Mouse (Mus musculus) heart, embryonic 12.5 days (tissue): Measurements from ENCODE around the gene Zcchc14. TPM values are rescaled to one million over a fixed set of nuclear protein-coding genes. Genes with fewer than 3 reads are reported as not detected.

Experiments
- ATAC-seq: fragments of 200-750 bp; cut with Nextera tagmentation; 2 replicates; pipeline ENCODE4 v1.8.0; 2017; ENCODE audit warnings: moderate TSS enrichment, moderate library complexity; ENCODE audit not compliant: insufficient number of reproducible peaks, low FRiP score
- H3K27ac ChIP-seq: fragments of 300-500 bp; sonication (generic); 2 replicates; pipeline ENCODE4 v1.5.1; 2016; ENCODE audit warnings: mild to moderate bottlenecking, moderate library complexity; ENCODE audit not compliant: poor library complexity, severe bottlenecking
- H3K27me3 ChIP-seq: fragments of 300-500 bp; sonication (generic); replicated peaks from 2 replicates; pipeline ENCODE4 v1.6.1; 2016; ENCODE audit warnings: mild to moderate bottlenecking, moderate library complexity
- H3K36me3 ChIP-seq: fragments of 300-500 bp; sonication (generic); 2 replicates; pipeline ENCODE4 v1.6.1; 2016; ENCODE audit warnings: mild to moderate bottlenecking, moderate library complexity
- H3K4me1 ChIP-seq: fragments of 300-500 bp; sonication (generic); replicated peaks from 2 replicates; pipeline ENCODE4 v1.6.1; 2016; ENCODE audit warnings: mild to moderate bottlenecking
- H3K4me2 ChIP-seq: fragments of 300-500 bp; sonication (generic); 2 replicates; pipeline ENCODE4 v1.6.1; 2016; ENCODE audit warnings: mild to moderate bottlenecking, moderate library complexity
- H3K4me3 ChIP-seq: fragments of 300-500 bp; sonication (generic); 2 replicates; pipeline ENCODE4 v1.5.1; 2016; ENCODE audit warnings: mild to moderate bottlenecking
- H3K9ac ChIP-seq: fragments of 300-500 bp; sonication (generic); 2 replicates; pipeline ENCODE4 v1.6.1; 2016; ENCODE audit warnings: mild to moderate bottlenecking, moderate library complexity
- H3K9me3 ChIP-seq: fragments of 300-500 bp; sonication (generic); replicated peaks from 2 replicates; pipeline ENCODE4 v1.6.1; 2016; ENCODE audit warnings: mild to moderate bottlenecking, moderate library complexity
- WGBS: fragments of 180-500 bp; shearing (Covaris S2); methylation state at CpG from one replicate; pipeline ENCODE4 v1.1.7; 2016; 5-methylcytosine and 5-hydroxymethylcytosine counted together
- polyA plus RNA-seq: library from polyadenylated mRNA; unstranded; fragments of >200 nt; fragmentation: Nextera tagmentation; extraction: Ambion mirVana; gene quantifications from 2 replicates; pipeline ENCODE4 v1.2.1, GENCODE M21; 2016

Gene Zcchc14
- polyA plus RNA-seq, 1 experiment from 2014 or later: 9.2 TPM

DNA sequence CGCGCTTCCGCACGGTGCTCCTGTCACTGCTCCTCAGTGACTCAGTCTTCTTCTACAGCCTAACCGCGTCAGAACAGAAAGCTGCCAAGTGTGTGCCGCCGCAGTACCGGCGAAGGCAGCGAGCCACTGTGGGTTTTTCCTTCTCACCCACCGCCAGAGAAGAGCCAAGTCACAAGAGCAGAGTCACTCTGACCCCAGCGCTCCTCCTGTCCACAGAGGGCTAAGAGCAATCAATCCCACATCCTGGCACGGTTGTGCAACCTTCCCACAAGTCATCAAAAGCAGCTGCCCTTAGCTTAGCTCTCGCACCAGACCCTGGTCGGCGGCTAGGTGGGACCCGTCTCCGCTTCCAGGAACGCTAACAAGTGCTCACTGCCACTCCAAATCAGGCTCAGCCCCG is 82.4 kb downstream of the Zcchc14 start:
- peak overlapping the region; percentile 8; the same call in 1 of the 2 replicates for H3K4me3 ChIP-seq
- no peak for ATAC-seq
- no peaks in the 10 kb centered on the region for H3K9me3 ChIP-seq
- no peak overlapping the region for H3K9ac ChIP-seq
- peaks cover 29% of the 10 kb centered on the region for H3K4me1 ChIP-seq
- H3K27me3 ChIP-seq: no peaks in the 10 kb centered on the region
- WGBS: 77% methylated on average over 21 of the region's 21 CpGs
- H3K36me3 ChIP-seq: 0 out of 2 replicates have a peak, but pooled peaks cover under 1% of the 10 kb centered on the region
- peak overlapping the region; percentile 31; the same call in 1 of the 2 replicates for H3K4me2 ChIP-seq
- no peak overlapping the region for H3K27ac ChIP-seq

DNA sequence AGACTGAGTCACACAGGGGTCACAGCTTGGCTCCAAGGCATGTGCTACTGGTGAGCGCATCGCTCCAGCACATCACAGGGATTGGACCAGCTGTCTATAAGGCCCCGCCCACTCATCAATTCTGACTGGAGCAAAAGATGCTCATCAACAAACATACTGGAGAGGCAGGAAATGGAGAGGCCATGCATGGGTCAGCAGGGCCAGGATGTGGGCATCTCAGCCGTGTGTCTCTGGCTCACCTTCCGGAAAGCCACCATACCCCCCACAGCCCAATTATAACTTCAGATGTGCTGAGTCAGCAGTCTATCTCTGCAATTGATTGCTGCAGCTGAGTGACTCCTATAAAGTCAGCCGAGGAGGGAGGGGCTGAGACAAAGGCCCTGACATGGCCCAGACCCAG is 84.4 kb downstream of the Zcchc14 start:
- no peak for ATAC-seq
- Histone ChIP-seq H3K4me3 (no peak overlapping the region), H3K4me2 (no peak overlapping the region), H3K36me3 (0 out of 2 replicates have a peak, but pooled peaks cover 9% of the 10 kb centered on the region), H3K9me3 (no peaks in the 10 kb centered on the region), H3K9ac (no peak overlapping the region), H3K27ac (no peak overlapping the region), H3K27me3 (no peaks in the 10 kb centered on the region), H3K4me1 (peaks cover 24% of the 10 kb centered on the region)
- WGBS: 83% methylated on average over 6 of the region's 6 CpGs

DNA sequence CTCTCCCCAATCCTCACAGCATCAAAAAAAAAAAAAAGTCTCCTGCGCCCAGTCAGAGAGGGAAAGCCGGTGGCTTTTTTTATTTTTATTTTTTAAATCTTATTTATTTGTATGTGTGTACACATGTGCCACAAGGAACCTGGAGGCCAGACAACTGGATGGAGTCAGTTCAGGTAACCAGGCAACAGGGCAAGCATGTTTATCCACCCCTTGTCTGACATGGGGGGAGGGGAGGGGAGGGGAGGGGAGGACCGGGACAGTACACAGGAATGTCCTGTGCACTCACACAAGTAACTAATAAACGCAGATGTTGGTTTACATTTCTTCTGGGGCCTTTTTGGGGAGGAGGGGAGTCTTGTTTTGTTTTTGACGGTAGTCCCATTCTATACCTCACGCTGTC is 89.0 kb downstream of the Zcchc14 start:
- no peak for ATAC-seq
- Histone ChIP-seq H3K4me1 (peaks cover 24% of the 10 kb centered on the region), H3K4me3 (no peak overlapping the region), H3K27me3 (no peaks in the 10 kb centered on the region), H3K4me2 (no peak overlapping the region), H3K36me3 (peaks cover 23% of the 10 kb centered on the region), H3K9ac (no peak overlapping the region), H3K9me3 (no peaks in the 10 kb centered on the region), H3K27ac (no peak overlapping the region)
- 80% methylated on average over 6 of the region's 6 CpGs for WGBS

DNA sequence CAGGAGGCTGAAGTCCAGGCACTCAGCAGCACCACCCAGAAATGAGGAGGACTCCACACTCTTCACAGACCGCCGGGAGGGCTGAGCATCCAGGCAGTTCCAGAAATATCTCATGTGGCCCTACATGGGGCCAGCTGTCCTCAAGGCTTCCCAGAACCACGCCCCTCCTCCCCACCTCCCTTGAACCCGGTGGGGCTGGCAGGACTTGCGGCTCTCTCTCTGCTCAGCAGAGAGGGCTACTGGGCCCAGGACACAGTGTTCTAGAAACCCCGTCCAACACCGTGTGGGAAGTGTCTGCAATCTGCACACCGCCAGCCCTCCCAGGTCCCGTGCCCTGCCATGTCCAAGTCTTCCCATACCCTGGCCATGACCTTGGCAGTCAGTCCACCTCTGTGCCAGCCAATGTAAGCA is 89.8 kb downstream of the Zcchc14 start:
- Histone ChIP-seq H3K9ac (no peak overlapping the region), H3K4me3 (no peak overlapping the region), H3K9me3 (no peaks in the 10 kb centered on the region), H3K4me2 (no peak overlapping the region), H3K36me3 (peaks cover 27% of the 10 kb centered on the region), H3K27ac (peak overlapping the region; percentile 32; the same call in 1 of the 2 replicates), H3K4me1 (peaks cover 17% of the 10 kb centered on the region), H3K27me3 (no peaks in the 10 kb centered on the region)
- peak; percentile 23; the same call in 1 of the 2 replicates for ATAC-seq
- WGBS: 51% methylated on average over 9 of the region's 9 CpGs

GRCm38 (mm10) chr8:121561636-121562345 is 90.9 kb downstream of the Zcchc14 start:
- Histone ChIP-seq H3K36me3 (peaks cover 32% of the 10 kb centered on the region), H3K4me1 (peaks cover 17% of the 10 kb centered on the region), H3K4me3 (no peak overlapping the region), H3K4me2 (no peak overlapping the region), H3K9me3 (no peaks in the 10 kb centered on the region), H3K27me3 (no peaks in the 10 kb centered on the region), H3K27ac (no peak overlapping the region), H3K9ac (no peak overlapping the region)
- WGBS: 82% methylated on average over 16 of the region's 16 CpGs
- ATAC-seq: no peak

DNA sequence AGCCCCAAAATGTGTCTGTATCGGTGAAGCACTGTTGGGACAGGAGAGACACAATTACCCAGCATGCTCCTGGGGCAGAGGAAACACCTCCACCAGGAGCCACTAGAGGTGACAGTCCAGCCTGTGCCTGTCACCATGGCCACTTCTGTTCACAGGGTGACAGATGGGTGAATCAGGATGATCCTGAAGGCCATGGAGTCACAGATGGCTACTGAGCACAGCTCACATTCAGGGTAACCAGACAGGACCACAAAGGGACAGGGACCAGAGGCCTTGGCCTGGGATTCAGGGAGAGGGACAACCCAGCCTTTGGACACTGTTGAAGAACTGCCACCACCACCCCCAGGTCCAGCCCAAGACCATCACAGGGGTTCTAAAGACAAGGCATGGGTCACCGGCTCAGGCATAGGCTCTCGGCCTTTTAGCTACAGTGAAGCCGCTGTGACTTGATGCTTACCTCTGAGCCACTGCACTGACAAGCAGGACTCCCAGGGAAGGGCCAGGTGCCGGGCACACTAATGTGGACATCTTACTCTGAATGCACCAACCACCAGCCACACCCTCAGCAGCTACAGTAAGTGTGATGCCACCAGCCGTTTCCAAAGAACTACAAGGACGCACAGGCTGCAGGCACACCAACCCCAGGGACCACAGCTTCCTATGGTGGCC is 92.1 kb downstream of the Zcchc14 start:
- Histone ChIP-seq H3K36me3 (peaks cover 38% of the 10 kb centered on the region), H3K4me1 (peaks cover 17% of the 10 kb centered on the region), H3K27me3 (no peaks in the 10 kb centered on the region), H3K4me2 (no peak overlapping the region), H3K4me3 (no peak overlapping the region), H3K9ac (no peak overlapping the region), H3K27ac (no peak overlapping the region), H3K9me3 (no peaks in the 10 kb centered on the region)
- WGBS: 92% methylated on average over 7 of the region's 7 CpGs
- ATAC-seq: no peak

- H3K9me3 ChIP-seq: no peaks in the 10 kb centered on the region
- no peak overlapping the region for H3K9ac ChIP-seq
- H3K36me3 ChIP-seq: peaks cover 39% of the 10 kb centered on the region
- no peaks in the 10 kb centered on the region for H3K27me3 ChIP-seq
- no peak overlapping the region for H3K27ac ChIP-seq
- no peak overlapping the region for H3K4me3 ChIP-seq
- WGBS: 92% methylated on average over 12 of the region's 12 CpGs
- H3K4me2 ChIP-seq: no peak overlapping the region
- ATAC-seq: no peak
- peaks cover 17% of the 10 kb centered on the region for H3K4me1 ChIP-seq
These were observed 92.9 kb downstream of the Zcchc14 start for GRCm38 (mm10) chr8:121559801-121560200.

DNA sequence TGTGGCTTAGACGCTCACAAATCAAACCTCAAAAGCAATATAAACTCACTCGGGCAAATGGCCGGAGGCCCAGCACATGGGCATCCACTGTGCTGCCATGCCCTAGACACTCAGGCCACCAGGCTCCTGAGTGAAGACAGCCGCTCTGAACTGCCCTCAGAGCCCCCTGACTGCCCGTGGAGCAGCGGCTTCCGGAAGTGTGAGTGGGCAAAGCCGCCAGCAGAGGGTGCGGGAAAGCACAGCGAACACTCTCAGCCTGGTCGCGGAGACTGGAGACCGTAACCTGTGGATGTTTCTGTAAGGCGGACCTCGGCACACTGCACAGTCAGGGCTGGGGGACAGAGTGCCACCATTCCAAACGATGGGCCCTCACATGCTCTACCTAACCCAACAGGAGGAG is 94.2 kb downstream of the Zcchc14 start:
- no peaks in the 10 kb centered on the region for H3K9me3 ChIP-seq
- ATAC-seq: no peak
- H3K4me1 ChIP-seq: peaks cover 17% of the 10 kb centered on the region
- H3K27ac ChIP-seq: no peak overlapping the region
- no peak overlapping the region for H3K4me2 ChIP-seq
- H3K36me3 ChIP-seq: peaks cover 49% of the 10 kb centered on the region
- H3K4me3 ChIP-seq: no peak overlapping the region
- WGBS: 89% methylated on average over 16 of the region's 16 CpGs
- H3K27me3 ChIP-seq: no peaks in the 10 kb centered on the region
- H3K9ac ChIP-seq: no peak overlapping the region

DNA sequence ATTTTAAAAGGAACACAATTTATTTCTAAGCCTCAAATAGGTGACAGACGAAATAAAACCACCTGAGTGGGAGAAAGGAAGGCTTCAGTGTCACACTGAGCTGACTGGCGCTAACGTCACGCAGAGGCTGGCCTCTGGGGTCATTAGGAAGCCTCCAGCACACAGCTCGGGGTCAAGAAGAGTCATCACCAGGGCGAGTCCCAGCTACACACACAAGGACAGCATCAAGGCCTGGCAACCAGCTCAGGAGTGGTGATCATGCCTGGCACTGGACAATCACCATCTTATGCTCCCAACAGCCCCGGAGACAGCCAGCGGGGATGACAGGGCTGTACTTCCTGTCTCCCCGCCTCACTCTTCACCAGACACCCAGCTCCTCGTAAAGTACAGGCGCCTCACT is 95.0 kb downstream of the Zcchc14 start:
- no peaks in the 10 kb centered on the region for H3K9me3 ChIP-seq
- H3K4me1 ChIP-seq: peaks cover 9% of the 10 kb centered on the region
- no peak overlapping the region for H3K4me2 ChIP-seq
- H3K9ac ChIP-seq: no peak overlapping the region
- no peaks in the 10 kb centered on the region for H3K27me3 ChIP-seq
- H3K27ac ChIP-seq: no peak overlapping the region
- H3K4me3 ChIP-seq: no peak overlapping the region
- peaks cover 55% of the 10 kb centered on the region for H3K36me3 ChIP-seq
- WGBS: 84% methylated on average over 11 of the region's 11 CpGs
- ATAC-seq: no peak

- 91% methylated on average over 32 of the region's 32 CpGs for whole genome bisulfite sequencing
- ATAC-seq: no peak
- Histone ChIP-seq H3K36me3 (peaks cover 77% of the 10 kb centered on the region), H3K4me2 (no peak overlapping the region), H3K9ac (no peak overlapping the region), H3K4me1 (peaks cover 15% of the 10 kb centered on the region), H3K4me3 (no peak overlapping the region), H3K27me3 (no peaks in the 10 kb centered on the region), H3K9me3 (no peaks in the 10 kb centered on the region), H3K27ac (no peak overlapping the region)
These were observed 98.7 kb downstream of the Zcchc14 start for GRCm38 (mm10) chr8:121553831-121554475.

GRCm38 (mm10) chr8:121552506-121552905 is 100.2 kb downstream of the Zcchc14 start:
- peaks cover 15% of the 10 kb centered on the region for H3K4me1 ChIP-seq
- H3K4me2 ChIP-seq: no peak overlapping the region
- no peaks in the 10 kb centered on the region for H3K9me3 ChIP-seq
- no peak overlapping the region for H3K9ac ChIP-seq
- no peaks in the 10 kb centered on the region for H3K27me3 ChIP-seq
- no peak overlapping the region for H3K4me3 ChIP-seq
- H3K36me3 ChIP-seq: peaks cover 66% of the 10 kb centered on the region
- ATAC-seq: no peak
- no peak overlapping the region for H3K27ac ChIP-seq
- WGBS: 87% methylated on average over 9 of the region's 9 CpGs
